Mouse (Mus musculus) E14TG2a.4 (cell line): ENCODE data around the gene Dph2.

ENCODE experiments used
- H3K27me3 ChIP-seq: 2 replicates; pipeline ENCODE4 v1.6.1; 2014; ENCODE audit warnings: low read length, control low read depth; ENCODE audit not compliant: insufficient read depth
- H3K36me3 ChIP-seq: 2 replicates; pipeline ENCODE4 v1.6.1; 2014; ENCODE audit warnings: low read length, control low read depth; ENCODE audit not compliant: insufficient read depth
- H3K4me1 ChIP-seq: replicated peaks from 2 replicates; pipeline ENCODE4 v1.6.1; 2014; ENCODE audit warnings: low read depth, low read length, control low read depth
- H3K4me3 ChIP-seq: replicated peaks from 2 replicates; pipeline ENCODE4 v1.5.1; 2014; ENCODE audit warnings: mild to moderate bottlenecking, low read length
- H3K9me3 ChIP-seq: 2 replicates; pipeline ENCODE4 v1.6.1; 2014; ENCODE audit warnings: low read length, control low read depth
- CTCF ChIP-seq: conservative IDR thresholded peaks from 2 replicates; pipeline ENCODE4 v1.5.1; 2014; ENCODE audit warnings: low read length
- NANOG ChIP-seq: IDR thresholded peaks from 2 replicates; pipeline ENCODE4 v1.6.1; 2014; ENCODE audit warnings: borderline replicate concordance, low read length, mixed read lengths
- POU5F1 ChIP-seq: IDR thresholded peaks from 2 replicates; pipeline ENCODE4 v1.6.1; 2014; ENCODE audit warnings: low read length, borderline replicate concordance

Gene Dph2

DNA sequence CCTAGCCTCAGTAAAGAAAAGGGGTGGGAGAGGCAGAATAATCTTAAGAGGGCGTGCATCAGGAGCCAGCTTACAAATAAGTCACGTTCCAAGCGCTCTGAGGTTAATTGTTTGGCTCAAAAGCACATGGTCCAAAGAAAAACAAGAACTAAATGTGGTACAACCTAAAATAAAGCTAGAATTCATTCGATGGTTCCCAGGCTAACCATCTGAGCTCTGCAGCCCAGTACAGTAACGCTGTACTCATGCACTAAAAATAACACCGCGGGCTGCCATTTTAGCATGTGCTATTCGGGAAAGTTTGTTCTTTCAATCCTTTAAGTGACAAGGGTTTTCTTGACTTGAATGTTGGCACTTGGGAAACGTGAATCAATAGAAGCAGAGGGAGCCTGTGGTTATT, 31.3 kb downstream of the Dph2 start:
- H3K36me3 ChIP-seq: peaks cover 24% of the 10 kb centered on the region; the same call in 1 of the 2 replicates

DNA sequence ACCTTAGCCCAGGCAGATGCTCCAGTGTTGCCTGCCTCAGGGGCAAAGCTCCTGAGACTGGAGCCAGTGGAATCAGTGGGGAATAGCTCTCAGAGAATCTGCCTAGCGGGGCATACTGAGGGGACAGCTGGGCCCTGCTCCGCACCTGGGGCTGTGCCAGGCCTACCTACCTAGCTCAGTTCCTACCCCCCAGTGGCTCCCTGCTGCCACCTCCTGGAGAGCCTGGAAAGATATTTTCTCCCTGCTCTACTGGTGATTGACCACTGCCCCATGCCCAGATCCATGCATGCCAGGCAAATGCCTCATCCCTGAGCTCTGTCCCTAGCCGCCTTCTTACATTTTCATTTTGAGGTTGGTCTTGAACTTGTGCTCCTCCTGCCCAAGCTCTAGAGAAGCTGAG, 33.0 kb downstream of the Dph2 start:
- TF ChIP-seq CTCF (peak; percentile 54), POU5F1 (no peak), NANOG (no peak)
- Histone ChIP-seq H3K4me3 (no peak overlapping the region), H3K27me3 (peaks cover 12% of the 10 kb centered on the region; the same call in 1 of the 2 replicates), H3K36me3 (peaks cover 15% of the 10 kb centered on the region; the same call in 1 of the 2 replicates), H3K4me1 (peaks cover 30% of the 10 kb centered on the region), H3K9me3 (no peaks in the 10 kb centered on the region)

More for the DNA sequence above, 31.3 kb downstream of the Dph2 start:
- Histone ChIP-seq H3K4me3 (no peak overlapping the region), H3K27me3 (peaks cover 22% of the 10 kb centered on the region), H3K4me1 (peaks cover 32% of the 10 kb centered on the region), H3K9me3 (no peaks in the 10 kb centered on the region)
- no peak for TF ChIP-seq NANOG
- no peak for TF ChIP-seq POU5F1
- TF ChIP-seq CTCF: no peak

GRCm38 (mm10) chr4:117855146-117855545, 36.7 kb downstream of the Dph2 start:
- H3K4me3 ChIP-seq: no peak overlapping the region
- H3K27me3 ChIP-seq: peaks cover 14% of the 10 kb centered on the region
- H3K9me3 ChIP-seq: no peaks in the 10 kb centered on the region
- TF ChIP-seq NANOG (no peak), POU5F1 (no peak), CTCF (no peak)
- H3K4me1 ChIP-seq: peaks cover 18% of the 10 kb centered on the region
- peaks cover 15% of the 10 kb centered on the region; the same call in 1 of the 2 replicates for H3K36me3 ChIP-seq

- H3K36me3 ChIP-seq: peaks cover 4% of the 10 kb centered on the region; the same call in 1 of the 2 replicates
- peaks cover 17% of the 10 kb centered on the region for H3K4me1 ChIP-seq
- TF ChIP-seq CTCF: no peak
- TF ChIP-seq POU5F1: no peak
- no peak for TF ChIP-seq NANOG
- no peak overlapping the region for H3K4me3 ChIP-seq
- peaks cover 31% of the 10 kb centered on the region for H3K27me3 ChIP-seq
- H3K9me3 ChIP-seq: no peaks in the 10 kb centered on the region
These were observed 39.5 kb downstream of the Dph2 start for GRCm38 (mm10) chr4:117852152-117852868.

GRCm38 (mm10) chr4:117850871-117851270, 41.0 kb downstream of the Dph2 start:
- no peak for TF ChIP-seq POU5F1
- no peak for TF ChIP-seq CTCF
- no peak for TF ChIP-seq NANOG
- H3K4me3 ChIP-seq: no peak overlapping the region
- H3K9me3 ChIP-seq: no peaks in the 10 kb centered on the region
- peaks cover 35% of the 10 kb centered on the region for H3K27me3 ChIP-seq
- H3K4me1 ChIP-seq: peaks cover 7% of the 10 kb centered on the region
- peaks cover 8% of the 10 kb centered on the region for H3K36me3 ChIP-seq

GRCm38 (mm10) chr4:117850176-117850575, 41.7 kb downstream of the Dph2 start:
- H3K36me3 ChIP-seq: peaks cover 15% of the 10 kb centered on the region
- peaks cover 34% of the 10 kb centered on the region for H3K27me3 ChIP-seq
- no peaks in the 10 kb centered on the region for H3K9me3 ChIP-seq
- TF ChIP-seq POU5F1 (no peak), CTCF (no peak), NANOG (no peak)
- no peak overlapping the region for H3K4me3 ChIP-seq
- H3K4me1 ChIP-seq: peaks cover 7% of the 10 kb centered on the region

DNA sequence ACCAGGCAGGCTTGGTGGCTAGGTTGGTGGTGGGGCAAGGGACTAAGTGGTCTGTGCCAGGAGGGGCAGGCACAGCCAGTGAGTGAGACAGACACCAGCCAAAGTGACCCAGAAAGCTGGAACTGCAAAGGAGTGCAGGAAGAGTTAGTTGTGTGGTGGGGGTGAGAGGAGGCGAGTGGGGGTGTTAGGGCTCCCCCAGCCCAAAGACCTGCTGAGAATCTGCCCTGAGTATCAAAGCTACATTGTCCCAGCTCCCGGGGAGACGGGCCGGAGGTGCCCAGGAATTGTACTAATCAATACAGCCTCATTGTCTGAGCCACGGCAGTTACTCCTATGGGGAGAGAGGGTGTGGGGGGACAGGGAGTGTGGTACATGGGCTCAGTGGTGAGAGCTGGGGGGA, 42.3 kb downstream of the Dph2 start:
- no peaks in the 10 kb centered on the region for H3K9me3 ChIP-seq
- H3K4me1 ChIP-seq: peaks cover 7% of the 10 kb centered on the region
- TF ChIP-seq POU5F1 (no peak), CTCF (no peak), NANOG (no peak)
- peaks cover 40% of the 10 kb centered on the region for H3K27me3 ChIP-seq
- H3K4me3 ChIP-seq: no peak overlapping the region
- H3K36me3 ChIP-seq: peaks cover 15% of the 10 kb centered on the region

- TF ChIP-seq NANOG (no peak), POU5F1 (no peak), CTCF (no peak)
- H3K27me3 ChIP-seq: peaks cover 42% of the 10 kb centered on the region
These were observed 42.8 kb downstream of the Dph2 start for GRCm38 (mm10) chr4:117849063-117849462.

DNA sequence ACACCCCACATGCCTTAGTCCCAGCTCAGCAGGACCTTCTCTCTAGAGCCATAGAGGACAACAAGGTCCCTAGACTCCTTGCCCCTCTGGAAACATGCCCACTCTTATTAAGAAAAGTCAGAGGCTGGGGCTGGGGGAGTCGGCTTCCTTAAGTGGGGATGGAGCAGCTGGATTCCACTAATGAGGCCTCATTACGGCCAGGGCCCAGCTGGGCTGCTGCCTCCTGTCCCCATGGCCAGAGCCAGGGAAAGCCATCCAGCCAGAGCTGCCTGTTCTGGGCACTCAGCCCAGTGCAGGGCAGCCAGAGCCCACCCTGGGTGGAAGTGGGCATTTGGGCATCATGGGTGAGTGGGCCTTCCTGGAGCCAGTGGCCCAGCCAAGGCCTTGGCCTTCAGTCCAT, 44.8 kb downstream of the Dph2 start:
- no peak for TF ChIP-seq NANOG
- TF ChIP-seq CTCF: no peak
- TF ChIP-seq POU5F1: no peak
- H3K4me3 ChIP-seq: no peak overlapping the region
- no peaks in the 10 kb centered on the region for H3K9me3 ChIP-seq
- H3K27me3 ChIP-seq: peaks cover 50% of the 10 kb centered on the region
- H3K36me3 ChIP-seq: peaks cover 15% of the 10 kb centered on the region
- H3K4me1 ChIP-seq: peaks cover 7% of the 10 kb centered on the region

More at GRCm38 (mm10) chr4:117849063-117849462, 42.8 kb downstream of the Dph2 start:
- peaks cover 15% of the 10 kb centered on the region for H3K36me3 ChIP-seq
- no peak overlapping the region for H3K4me3 ChIP-seq
- H3K9me3 ChIP-seq: no peaks in the 10 kb centered on the region
- H3K4me1 ChIP-seq: peaks cover 7% of the 10 kb centered on the region
